Mouse (Mus musculus) embryonic facial prominence, embryonic 11.5 days (tissue): ENCODE results near the gene Rdm1. TPM values are rescaled to one million over a fixed set of nuclear protein-coding genes. Genes with fewer than 3 reads are reported as not detected.
"Not testable (repeated sequence)": the region's sequence is repeated elsewhere in the genome, so short reads cannot be mapped to it uniquely, and the experiment has no call there.

Experiments
- ATAC-seq: fragments of 200-750 bp; cut with Nextera tagmentation; replicated peaks from 2 replicates; pipeline ENCODE4 v1.8.0; 2017; ENCODE audit warnings: low read depth; ENCODE audit not compliant: insufficient number of reproducible peaks, low FRiP score, low TSS enrichment
- DNase-seq: peaks from one replicate; pipeline ENCODE4 v3.0.0-alpha.2; 2015; ENCODE audit warnings: low spot score
- H3K27ac ChIP-seq: fragments of 300-500 bp; sonication (generic); replicated peaks from 2 replicates; pipeline ENCODE4 v1.5.1; 2014; ENCODE audit warnings: mild to moderate bottlenecking, low read depth, low read length, control low read depth
- H3K27me3 ChIP-seq: fragments of 300-500 bp; sonication (generic); 2 replicates; pipeline ENCODE4 v1.6.1; 2014; ENCODE audit warnings: mild to moderate bottlenecking, low read length, moderate library complexity, mixed read lengths; ENCODE audit not compliant: control insufficient read depth, insufficient read depth
- H3K36me3 ChIP-seq: fragments of 300-500 bp; sonication (generic); replicated peaks from 2 replicates; pipeline ENCODE4 v1.6.1; 2014; ENCODE audit warnings: low read depth, mild to moderate bottlenecking, low read length, moderate library complexity, mixed read lengths; ENCODE audit not compliant: control insufficient read depth, insufficient read depth
- H3K4me1 ChIP-seq: fragments of 300-500 bp; sonication (generic); 2 replicates; pipeline ENCODE4 v1.6.1; 2014; ENCODE audit warnings: low read length, mixed read lengths; ENCODE audit not compliant: control insufficient read depth, insufficient read depth
- H3K4me2 ChIP-seq: fragments of 300-500 bp; sonication (generic); 2 replicates; pipeline ENCODE4 v1.6.1; 2014; ENCODE audit warnings: low read depth, mild to moderate bottlenecking, control low read depth, low read length, moderate library complexity
- H3K4me3 ChIP-seq: fragments of 300-500 bp; sonication (generic); 2 replicates; pipeline ENCODE4 v1.5.1; 2014; ENCODE audit warnings: low read depth, low read length, control low read depth
- H3K9ac ChIP-seq: fragments of 300-500 bp; sonication (generic); replicated peaks from 2 replicates; pipeline ENCODE4 v1.6.1; 2014; ENCODE audit warnings: mild to moderate bottlenecking, control low read depth, low read length
- H3K9me3 ChIP-seq: fragments of 300-500 bp; sonication (generic); replicated peaks from 2 replicates; pipeline ENCODE4 v1.6.1; 2016; ENCODE audit warnings: mild to moderate bottlenecking, low read length, inconsistent platforms, mixed read lengths; ENCODE audit not compliant: control insufficient read depth
- WGBS: fragments of 180-500 bp; shearing (Covaris S2); extraction: QIAGEN DNeasy Blood & Tissue Kit; methylation state at CpG from one replicate; pipeline ENCODE4 v1.1.7; 2014; 5-methylcytosine and 5-hydroxymethylcytosine counted together
- polyA plus RNA-seq: library from polyadenylated mRNA; unstranded; fragments of >200 nt; fragmentation: Nextera tagmentation; extraction: Ambion mirVana; gene quantifications from 2 replicates; pipeline ENCODE4 v1.2.1, GENCODE M21; 2014

The Rdm1 gene
- polyA plus RNA-seq, 1 experiment from 2014 or later: 43.0 TPM

- H3K27ac ChIP-seq, H3K9ac ChIP-seq, H3K4me2 ChIP-seq: not testable (repeated sequence)
Measured at GRCm38 (mm10) chr11:101620022-101620655, 6.9 kb upstream of the Rdm1 start.

GRCm38 (mm10) chr11:101626649-101626994 lies 373 bp upstream of the Rdm1 start:
- H3K36me3 ChIP-seq: no peaks in the 10 kb centered on the region
- H3K4me3 ChIP-seq: peak overlapping the region; percentile 31
- H3K4me1 ChIP-seq: no peaks in the 10 kb centered on the region
- H3K4me2 ChIP-seq: peak overlapping the region; percentile 42
- DNase-seq (no peak), ATAC-seq (peak; percentile 22; the same call in 1 of the 2 replicates)
- peak overlapping the region; percentile 67 for H3K9ac ChIP-seq
- WGBS: 4% methylated on average over 8 of the region's 8 CpGs
- no peaks in the 10 kb centered on the region for H3K27me3 ChIP-seq
- H3K27ac ChIP-seq: peak overlapping the region; percentile 96
- no peaks in the 10 kb centered on the region for H3K9me3 ChIP-seq

More at GRCm38 (mm10) chr11:101620022-101620655, 6.9 kb upstream of the Rdm1 start:
- not testable (repeated sequence) for DNase-seq, H3K4me3 ChIP-seq, H3K36me3 ChIP-seq, H3K27me3 ChIP-seq, H3K9me3 ChIP-seq, ATAC-seq, H3K4me1 ChIP-seq
- WGBS: 85% methylated on average over 10 of the region's 11 CpGs

- H3K4me2 ChIP-seq: peak overlapping the region; percentile 50
- under 1% methylated on average over 33 of the region's 33 CpGs for WGBS
- peak overlapping the region; percentile 89 for H3K27ac ChIP-seq
- H3K4me3 ChIP-seq: peak overlapping the region; percentile 31
- H3K9ac ChIP-seq: peak overlapping the region; percentile 64
- no peaks in the 10 kb centered on the region for H3K36me3 ChIP-seq
- H3K4me1 ChIP-seq: no peaks in the 10 kb centered on the region
- no peaks in the 10 kb centered on the region for H3K9me3 ChIP-seq
- no peak for DNase-seq
- H3K27me3 ChIP-seq: no peaks in the 10 kb centered on the region
- ATAC-seq: no peak; the same call in none of the 2 replicates
Measured at GRCm38 (mm10) chr11:101627857-101628559, 1.0 kb downstream of the Rdm1 start.

- H3K9me3 ChIP-seq, ATAC-seq, H3K36me3 ChIP-seq, DNase-seq, H3K27me3 ChIP-seq, H3K9ac ChIP-seq, H3K27ac ChIP-seq, H3K4me1 ChIP-seq: not testable (repeated sequence)
- H3K4me2 ChIP-seq: peak overlapping the region; percentile 50
- WGBS: 68% methylated on average over 4 of the region's 5 CpGs
- peak overlapping the region; percentile 31 for H3K4me3 ChIP-seq
Measured at GRCm38 (mm10) chr11:101628733-101629417, 1.9 kb downstream of the Rdm1 start.

GRCm38 (mm10) chr11:101635660-101636059 lies 8.7 kb downstream of the Rdm1 start:
- WGBS: 69% methylated on average over 10 of the region's 10 CpGs
- no peaks in the 10 kb centered on the region for H3K9me3 ChIP-seq
- no peak overlapping the region for H3K9ac ChIP-seq
- no peak overlapping the region for H3K4me2 ChIP-seq
- no peak overlapping the region for H3K27ac ChIP-seq
- DNase-seq: no peak
- H3K4me3 ChIP-seq: no peak overlapping the region
- no peak for ATAC-seq
- H3K36me3 ChIP-seq: no peaks in the 10 kb centered on the region; the same call in 1 of the 2 replicates
- no peaks in the 10 kb centered on the region for H3K27me3 ChIP-seq
- H3K4me1 ChIP-seq: no peaks in the 10 kb centered on the region

- no peaks in the 10 kb centered on the region for H3K4me1 ChIP-seq
- H3K27me3 ChIP-seq: no peaks in the 10 kb centered on the region
- ATAC-seq: no peak
- DNase-seq: no peak
- H3K4me2 ChIP-seq: no peak overlapping the region
- no peaks in the 10 kb centered on the region; the same call in 1 of the 2 replicates for H3K36me3 ChIP-seq
- H3K27ac ChIP-seq: no peak overlapping the region
- 86% methylated on average over 4 of the region's 4 CpGs for WGBS
- H3K9me3 ChIP-seq: no peaks in the 10 kb centered on the region
- no peak overlapping the region for H3K9ac ChIP-seq
- H3K4me3 ChIP-seq: no peak overlapping the region
Measured at GRCm38 (mm10) chr11:101639761-101640160, 12.8 kb downstream of the Rdm1 start.

GRCm38 (mm10) chr11:101640857-101641709 lies 14.1 kb downstream of the Rdm1 start:
- H3K9ac ChIP-seq: peak overlapping the region; percentile 22

More at GRCm38 (mm10) chr11:101640857-101641709, 14.1 kb downstream of the Rdm1 start:
- not testable (repeated sequence) for H3K36me3 ChIP-seq, H3K9me3 ChIP-seq, H3K4me1 ChIP-seq, H3K27me3 ChIP-seq
- DNase-seq (peak; percentile 77), ATAC-seq (peak; percentile 64)
- peak overlapping the region; percentile 15; the same call in 1 of the 2 replicates for H3K4me3 ChIP-seq
- H3K27ac ChIP-seq: peak overlapping the region; percentile 52; the same call in 1 of the 2 replicates
- H3K4me2 ChIP-seq: peak overlapping the region; percentile 28
- 6% methylated on average over 49 of the region's 53 CpGs for whole genome bisulfite sequencing
